Mouse (Mus musculus) spleen, postnatal 0 days (tissue): ENCODE data around the gene Zc3h18. TPM values are rescaled to one million over a fixed set of nuclear protein-coding genes. Genes with fewer than 3 reads are reported as not detected.

ENCODE experiments used
- polyA plus RNA-seq: library from polyadenylated mRNA; unstranded; fragments of >200 nt; fragmentation: Nextera tagmentation; extraction: Ambion mirVana; gene quantifications from 2 replicates; pipeline ENCODE4 v1.2.1, GENCODE M21; 2015

Gene Zc3h18
- polyA plus RNA-seq = 23.8 and 23.9 TPM in 2 replicates

GRCm38 (mm10) chr8:122376365-122377231 is at the start of gene Zc3h18:
Gene Zc3h18 (plus strand): TSS chr8:122376609.

GRCm38 (mm10) chr8:122360696-122361416 is 15.6 kb upstream of the Zc3h18 start, which contains the start of gene Trhr2:
Gene Trhr2 (minus strand): TSS chr8:122360746.

GRCm38 (mm10) chr8:122421376-122422070 is 45.1 kb downstream of the Zc3h18 start, which contains the start of gene Il17c:
Gene Il17c (plus strand): TSS chr8:122422020.

GRCm38 (mm10) chr8:122432443-122433268 is 56.2 kb downstream of the Zc3h18 start, which contains the start of gene Cyba:
Gene Cyba (minus strand): TSS chr8:122432930.

GRCm38 (mm10) chr8:122443262-122444006 is 67.0 kb downstream of the Zc3h18 start, which contains the start of gene Mvd:
Gene Mvd (minus strand): TSS chr8:122443422.

GRCm38 (mm10) chr8:122460524-122461472 is 84.4 kb downstream of the Zc3h18 start, which contains the start of gene Snai3:
Gene Snai3 (minus strand): TSS chr8:122460733.

Other genes with a start within 250 kb of the Zc3h18 start
- gene Zfpm1, start 94.5 kb upstream of the Zc3h18 start, polyA plus RNA-seq = 15.4 and 15.7 TPM in 2 replicates
- not detected in 2 replicates for gene Trhr2, start 15.9 kb upstream of the Zc3h18 start, polyA plus RNA-seq
- gene Il17c, start 45.4 kb downstream of the Zc3h18 start, polyA plus RNA-seq = not detected in 2 replicates
- gene Cyba, start 56.3 kb downstream of the Zc3h18 start, polyA plus RNA-seq = 305 and 420 TPM in 2 replicates
- 4.5 and 5.4 TPM in 2 replicates for gene Mvd, start 66.8 kb downstream of the Zc3h18 start, polyA plus RNA-seq
- 0.18 and 0.22 TPM in 2 replicates for gene Snai3, start 84.1 kb downstream of the Zc3h18 start, polyA plus RNA-seq
- gene Rnf166, start 99.5 kb downstream of the Zc3h18 start, polyA plus RNA-seq = 26.7 and 35.5 TPM in 2 replicates
- 20.0 and 26.5 TPM in 2 replicates for gene Ctu2, start 99.5 kb downstream of the Zc3h18 start, polyA plus RNA-seq
- gene Piezo1, start 174.7 kb downstream of the Zc3h18 start, polyA plus RNA-seq = 18.7 and 19.2 TPM in 2 replicates
- gene Cdt1, start 191.4 kb downstream of the Zc3h18 start, polyA plus RNA-seq = 60.0 and 74.7 TPM in 2 replicates
- gene Aprt, start 200.3 kb downstream of the Zc3h18 start, polyA plus RNA-seq = 244 and 262 TPM in 2 replicates
- 7.5 and 10.0 TPM in 2 replicates for gene Galns, start 234.9 kb downstream of the Zc3h18 start, polyA plus RNA-seq
- 30.1 and 37.3 TPM in 2 replicates for gene Trappc2l, start 235.0 kb downstream of the Zc3h18 start, polyA plus RNA-seq
- gene Pabpn1l, start 246.1 kb downstream of the Zc3h18 start, polyA plus RNA-seq = not detected in 2 replicates